Mouse (Mus musculus) embryonic fibroblast, embryonic 13.5 days (primary cell): ENCODE results near the gene Neb. TPM values are rescaled to one million over a fixed set of nuclear protein-coding genes. Genes with fewer than 3 reads are reported as not detected.

ENCODE experiments used
- H3K27ac ChIP-seq: 2 replicates; pipeline ENCODE4 v1.5.1; 2012; ENCODE audit warnings: low read length, control low read depth, inconsistent platforms; ENCODE audit not compliant: insufficient read depth
- H3K4me1 ChIP-seq: 2 replicates; pipeline ENCODE4 v1.6.1; 2011; ENCODE audit warnings: low read length; ENCODE audit not compliant: control insufficient read depth, insufficient read depth
- H3K4me3 ChIP-seq: 2 replicates; pipeline ENCODE4 v1.5.1; 2011; ENCODE audit warnings: mild to moderate bottlenecking, control low read depth, low read length; ENCODE audit not compliant: insufficient read depth
- CTCF ChIP-seq: IDR thresholded peaks from 2 replicates; pipeline ENCODE4 v1.5.1; 2011; ENCODE audit warnings: mild to moderate bottlenecking, control low read depth, low read length, moderate library complexity, borderline replicate concordance; ENCODE audit not compliant: insufficient read depth
- POLR2A ChIP-seq: IDR thresholded peaks from 2 replicates; pipeline ENCODE4 v1.6.1; 2011; ENCODE audit warnings: low read depth, mild to moderate bottlenecking, control low read depth, low read length, moderate library complexity
- polyA plus RNA-seq: library from polyadenylated mRNA; stranded (reverse); fragments of >200 nt; gene quantifications from 2 replicates; pipeline ENCODE4 v1.2.4, GENCODE M21; 2011; ENCODE audit warnings: low read depth; ENCODE audit not compliant: missing spikeins, insufficient read length

Gene Neb
- polyA plus RNA-seq, 1 experiment: 0.53 TPM

DNA sequence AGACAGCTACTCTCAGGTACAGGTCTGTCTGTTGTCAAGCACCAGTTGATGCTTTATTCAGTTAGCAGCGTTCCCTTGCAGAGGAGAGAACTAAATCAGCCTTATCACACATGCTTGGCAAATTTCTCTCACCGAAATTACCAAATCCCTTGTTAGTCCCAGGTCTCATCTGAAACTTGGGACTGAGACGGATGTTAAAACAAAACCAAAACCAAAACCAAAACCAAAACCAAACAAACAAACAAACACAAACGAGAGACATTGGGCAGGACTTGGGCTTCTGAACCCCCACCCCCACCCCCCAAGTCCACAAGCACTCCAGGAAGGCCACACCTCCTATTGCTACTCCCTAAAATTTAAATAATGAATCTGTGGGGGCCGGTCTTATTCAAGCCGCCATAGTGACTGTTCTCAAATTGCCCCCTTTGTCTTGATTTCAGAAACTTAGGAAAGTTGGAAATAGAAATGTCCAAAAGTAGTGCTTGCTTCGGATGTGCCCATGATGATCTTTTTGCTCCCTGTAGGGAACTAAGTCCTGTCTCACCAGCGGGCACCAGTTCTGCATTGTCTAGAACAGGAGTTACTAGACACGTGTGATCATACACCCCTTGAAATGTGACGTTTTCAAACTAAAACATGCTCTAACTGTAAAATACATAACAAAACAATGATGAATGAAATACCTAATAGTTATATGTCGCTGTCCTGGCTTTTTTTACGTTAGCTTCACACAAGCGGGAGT lies 397 bp downstream of the Neb start:
- H3K4me1 ChIP-seq: no peaks in the 10 kb centered on the region
- no peak for TF ChIP-seq POLR2A
- no peak for TF ChIP-seq CTCF
- no peak overlapping the region for H3K4me3 ChIP-seq
- no peak overlapping the region for H3K27ac ChIP-seq

DNA sequence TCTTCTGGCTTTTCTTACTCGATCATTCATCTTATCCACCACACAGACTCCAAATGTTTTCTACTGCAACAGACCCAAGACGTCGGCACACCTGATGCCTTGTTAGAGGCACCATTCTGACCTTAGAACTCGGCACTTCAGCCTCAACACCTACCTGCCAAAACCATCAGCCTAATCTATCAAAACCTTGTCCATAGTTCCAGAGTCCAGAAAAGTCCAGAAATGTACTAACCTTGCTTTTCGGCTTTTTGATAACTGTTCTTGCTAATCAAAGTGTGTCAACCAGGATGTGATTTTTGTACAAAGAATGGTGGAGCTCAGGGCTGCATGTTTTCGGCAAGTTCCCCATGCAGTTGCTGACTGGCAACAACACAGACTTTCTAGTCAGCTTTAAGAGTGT lies 3.6 kb downstream of the Neb start:
- H3K27ac ChIP-seq: no peak overlapping the region
- no peaks in the 10 kb centered on the region for H3K4me1 ChIP-seq
- no peak overlapping the region for H3K4me3 ChIP-seq
- no peak for TF ChIP-seq CTCF
- no peak for TF ChIP-seq POLR2A

DNA sequence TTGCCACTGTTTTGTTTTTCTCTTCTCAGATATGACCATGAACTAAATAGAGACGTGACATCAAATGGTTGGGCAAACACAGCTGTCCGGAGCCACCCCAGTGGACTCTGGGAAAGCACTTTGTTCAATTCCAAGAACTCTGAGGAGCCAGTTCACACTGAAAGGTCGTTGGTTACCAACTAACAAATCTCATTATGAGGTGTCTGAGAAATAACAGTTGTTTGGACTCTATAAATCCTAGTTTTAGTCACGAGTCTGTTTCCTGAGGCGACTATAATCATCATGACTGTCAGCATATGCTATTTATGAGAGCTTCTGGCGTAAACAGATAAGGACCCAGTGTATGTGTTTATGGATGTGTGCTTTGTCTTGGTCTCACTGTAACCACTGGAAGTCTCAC lies 5.8 kb downstream of the Neb start:
- no peak for TF ChIP-seq CTCF
- no peak for TF ChIP-seq POLR2A
- Histone ChIP-seq H3K4me1 (no peaks in the 10 kb centered on the region), H3K4me3 (no peak overlapping the region), H3K27ac (no peak overlapping the region)

DNA sequence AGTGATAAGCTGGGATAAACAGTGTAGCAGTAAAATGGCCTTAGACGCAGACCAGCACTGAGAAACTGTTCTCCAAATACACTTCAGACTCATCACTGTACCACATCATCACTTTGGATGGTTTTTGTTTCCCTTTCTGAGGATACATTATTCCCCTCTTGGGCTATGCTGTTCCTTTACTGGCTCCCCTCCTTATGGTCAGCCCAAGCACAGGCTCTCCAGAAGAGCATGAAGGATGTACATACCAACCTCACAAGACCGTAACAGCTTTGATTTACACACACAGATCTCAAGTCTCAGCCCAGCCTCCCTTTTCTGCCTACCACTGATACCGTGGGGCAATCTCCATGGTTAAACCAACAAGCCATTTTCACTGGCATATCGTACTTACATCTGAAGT lies 6.2 kb downstream of the Neb start:
- Histone ChIP-seq H3K27ac (no peak overlapping the region), H3K4me1 (0 out of 2 replicates have a peak, but pooled peaks cover 2% of the 10 kb centered on the region), H3K4me3 (no peak overlapping the region)
- TF ChIP-seq CTCF: no peak
- TF ChIP-seq POLR2A: no peak

DNA sequence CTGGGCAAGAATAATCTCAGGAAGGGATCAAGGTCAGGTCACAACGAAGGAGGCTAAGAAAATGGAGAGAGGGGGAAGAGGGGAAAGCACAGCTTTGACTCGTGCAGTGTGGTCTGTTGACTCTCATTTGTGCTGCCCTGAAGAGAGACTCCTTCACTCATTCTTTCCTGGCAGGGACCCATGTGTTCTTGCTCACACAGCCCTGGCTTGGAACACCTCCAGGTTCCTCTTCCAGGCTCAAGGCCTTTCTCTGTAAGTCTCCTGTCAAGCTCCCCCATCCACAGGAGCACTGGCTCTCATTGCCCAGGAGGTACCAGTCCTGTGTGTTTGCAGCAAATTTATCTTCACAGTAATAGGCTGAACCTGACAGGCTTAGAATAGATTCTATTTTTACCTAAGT lies 7.2 kb downstream of the Neb start:
- Histone ChIP-seq H3K27ac (no peak overlapping the region), H3K4me3 (no peak overlapping the region), H3K4me1 (0 out of 2 replicates have a peak, but pooled peaks cover 2% of the 10 kb centered on the region)
- no peak for TF ChIP-seq POLR2A

DNA sequence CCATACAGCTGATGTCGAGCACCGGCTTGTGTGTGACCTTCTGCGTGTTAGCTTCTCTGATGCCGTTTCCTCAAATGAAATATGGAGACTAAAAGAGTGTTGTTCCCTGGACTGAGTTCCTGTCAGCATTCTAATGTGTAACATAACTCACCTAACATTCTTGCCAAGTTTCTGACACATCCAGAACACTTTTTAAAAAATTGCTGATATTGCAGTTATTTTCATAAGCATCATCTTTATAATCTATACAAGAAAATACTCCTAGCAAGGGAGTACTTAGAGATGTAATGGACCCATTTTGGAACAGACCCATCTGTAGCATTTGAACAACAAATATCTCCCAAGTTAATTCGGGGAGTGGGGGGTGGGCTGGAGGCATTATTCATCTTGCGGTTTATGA lies 8.7 kb downstream of the Neb start:
- TF ChIP-seq POLR2A (no peak), CTCF (no peak)

DNA sequence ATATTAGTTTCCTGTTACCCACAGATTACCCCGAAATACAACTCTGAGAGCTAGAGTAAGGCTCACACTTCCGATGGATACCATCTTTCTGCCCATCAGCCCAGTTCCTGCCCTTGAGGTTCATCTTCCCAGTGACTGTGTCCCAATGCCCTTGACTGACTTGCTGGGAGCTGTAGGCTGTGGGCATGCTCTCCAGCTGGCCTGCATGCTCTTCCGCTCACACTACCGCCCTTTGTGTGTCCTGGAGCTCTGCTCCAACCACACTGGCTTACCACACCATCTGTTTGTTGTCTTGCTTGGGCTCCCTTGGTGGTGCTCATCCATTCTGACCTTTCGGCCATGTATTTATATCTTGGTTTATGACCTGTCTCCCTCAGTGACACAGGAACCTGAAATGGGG lies 10.6 kb downstream of the Neb start:
- H3K4me3 ChIP-seq: no peak overlapping the region
- no peak for TF ChIP-seq POLR2A
- no peak overlapping the region for H3K27ac ChIP-seq
- H3K4me1 ChIP-seq: 0 out of 2 replicates have a peak, but pooled peaks cover 2% of the 10 kb centered on the region

More for the DNA sequence above, 8.7 kb downstream of the Neb start:
- no peak overlapping the region for H3K4me3 ChIP-seq
- H3K4me1 ChIP-seq: 0 out of 2 replicates have a peak, but pooled peaks cover 2% of the 10 kb centered on the region
- H3K27ac ChIP-seq: no peak overlapping the region

DNA sequence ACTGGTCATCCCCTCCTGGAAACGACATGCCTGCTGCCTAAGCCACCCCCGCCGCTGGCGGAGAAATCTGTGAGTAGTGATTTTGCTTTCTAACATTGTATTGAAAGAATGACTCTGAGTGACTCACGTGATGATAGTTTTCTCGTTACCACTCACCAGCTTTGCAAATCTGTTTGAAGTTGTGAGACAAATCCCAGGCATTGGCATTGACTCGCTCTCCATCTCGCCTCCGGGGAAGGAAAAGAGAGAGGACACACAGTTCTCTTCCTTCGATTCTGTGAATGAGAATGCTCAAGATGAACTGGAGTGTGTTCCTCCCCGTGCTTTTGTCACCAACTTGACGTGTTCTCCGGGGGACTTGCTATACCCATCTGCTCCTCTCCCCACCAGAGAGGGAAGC lies 11.0 kb downstream of the Neb start:
- 0 out of 2 replicates have a peak, but pooled peaks cover 2% of the 10 kb centered on the region for H3K4me1 ChIP-seq
- TF ChIP-seq POLR2A: no peak
- no peak for TF ChIP-seq CTCF
- H3K4me3 ChIP-seq: no peak overlapping the region
- no peak overlapping the region for H3K27ac ChIP-seq

DNA sequence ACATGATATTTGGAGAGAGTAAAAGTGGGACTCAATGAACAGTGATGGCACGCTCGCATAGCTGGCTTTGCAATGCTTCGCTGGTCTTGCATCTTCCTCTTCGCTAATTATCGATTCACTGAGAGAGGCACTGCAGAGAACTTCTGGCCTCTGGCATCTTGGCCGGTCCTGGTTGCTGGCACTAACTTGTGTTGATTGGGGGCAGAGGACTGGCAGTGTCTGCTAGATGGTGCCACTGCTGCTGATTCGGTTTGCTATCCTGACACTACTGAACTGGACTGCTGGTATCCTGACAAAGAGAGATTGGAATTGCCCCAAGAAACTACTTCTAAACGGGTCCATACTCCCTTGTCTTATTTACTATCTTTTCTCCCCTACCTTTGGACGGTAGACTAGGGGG lies 17.2 kb downstream of the Neb start:
- TF ChIP-seq POLR2A (no peak), CTCF (no peak)
- H3K27ac ChIP-seq: no peak overlapping the region
- no peak overlapping the region for H3K4me3 ChIP-seq
- H3K4me1 ChIP-seq: no peaks in the 10 kb centered on the region

DNA sequence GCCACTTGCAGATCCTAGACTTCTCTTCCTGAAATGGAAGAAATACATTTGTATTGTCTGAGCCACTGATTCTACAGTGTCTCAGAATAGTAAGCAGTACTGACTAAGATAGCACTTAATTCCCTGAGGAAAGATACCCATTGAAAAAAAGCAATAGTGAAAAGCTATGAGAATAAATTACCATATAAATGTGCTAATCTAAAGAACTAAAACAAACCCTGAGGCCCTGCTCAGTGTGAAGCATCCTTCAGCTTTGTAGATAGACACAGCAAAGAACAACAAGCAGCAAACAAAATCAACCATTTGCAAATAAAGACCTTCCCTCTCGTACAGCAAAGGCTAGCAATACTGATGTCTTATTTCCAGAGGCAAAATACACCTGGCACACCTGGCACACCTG lies 18.6 kb downstream of the Neb start:
- H3K4me3 ChIP-seq: no peak overlapping the region
- no peaks in the 10 kb centered on the region for H3K4me1 ChIP-seq
- no peak overlapping the region for H3K27ac ChIP-seq
- TF ChIP-seq POLR2A (no peak), CTCF (no peak)

DNA sequence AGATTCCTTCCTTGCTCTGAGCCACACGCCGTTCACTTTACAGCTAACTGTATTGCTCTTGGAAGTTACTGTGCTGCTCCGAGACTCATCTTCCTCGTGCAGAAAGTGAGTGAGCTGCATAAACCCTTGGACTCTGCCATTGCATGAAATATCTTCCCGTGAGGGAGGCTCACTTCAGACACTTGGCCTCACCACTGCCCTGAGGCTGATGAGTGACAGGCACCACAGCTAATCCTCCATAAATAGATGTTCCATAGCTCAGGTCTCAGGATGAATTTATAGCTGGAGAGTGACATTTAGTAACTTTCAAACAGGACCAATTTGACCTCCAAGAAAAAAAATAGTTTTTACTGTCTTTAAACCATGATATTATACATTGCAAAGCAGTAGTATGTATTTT lies 20.1 kb downstream of the Neb start:
- no peak overlapping the region for H3K4me3 ChIP-seq
- no peak overlapping the region for H3K27ac ChIP-seq
- TF ChIP-seq POLR2A (no peak), CTCF (no peak)
- no peaks in the 10 kb centered on the region for H3K4me1 ChIP-seq
